Mouse (Mus musculus): ENCODE data around the gene Olfr1324.
"Not testable (repeated sequence)": the region's sequence is repeated elsewhere in the genome, so short reads cannot be mapped to it uniquely, and the experiment has no call there.

The Olfr1324 gene

DNA sequence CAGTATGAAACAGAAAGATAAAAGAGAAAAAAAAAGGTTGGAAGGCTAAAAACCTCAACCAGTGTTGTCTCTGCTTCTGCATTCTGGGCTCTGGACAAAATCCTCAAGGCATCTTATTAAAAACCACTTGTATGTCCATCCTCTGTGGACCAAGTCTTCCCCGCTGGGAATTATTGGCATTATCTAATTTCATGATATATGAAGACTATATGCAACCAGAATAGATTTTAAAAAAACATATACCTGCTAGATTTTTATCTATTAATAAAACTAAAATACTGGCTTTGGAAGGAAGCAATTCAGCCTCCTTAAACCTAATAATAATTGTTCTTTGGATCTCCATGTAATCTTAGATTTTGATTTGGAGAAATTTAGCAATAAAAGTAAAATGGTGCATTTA is at the start of gene Olfr1324:
Gene Olfr1324, minus strand, starts transcription at position 101 of the 400 bp plus-strand sequence.
- no peak for DNase-seq (ENCODE audit: low spot score)

DNA sequence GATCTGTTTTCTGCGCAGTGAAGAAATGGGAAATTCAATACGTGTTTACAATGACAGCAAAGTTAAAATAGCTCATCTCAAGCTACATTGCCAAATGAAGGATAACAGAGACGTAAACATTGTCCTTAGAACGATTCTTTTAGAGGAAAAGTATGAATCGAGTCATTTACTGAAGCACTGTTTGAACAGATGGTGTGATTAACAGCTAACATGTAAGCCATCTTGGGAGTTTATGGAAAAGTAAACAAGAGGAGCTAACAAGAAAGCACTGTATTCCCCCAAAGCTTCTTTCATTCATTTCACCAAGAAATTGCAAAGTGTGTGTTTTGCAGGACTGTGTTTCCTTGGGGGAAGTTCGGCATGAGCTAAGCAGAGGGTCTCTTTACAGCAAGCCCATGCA is 42.0 kb upstream of the Olfr1324 start:
- DNase-seq (ENCODE audit: low spot score), result not testable (repeated sequence)

DNA sequence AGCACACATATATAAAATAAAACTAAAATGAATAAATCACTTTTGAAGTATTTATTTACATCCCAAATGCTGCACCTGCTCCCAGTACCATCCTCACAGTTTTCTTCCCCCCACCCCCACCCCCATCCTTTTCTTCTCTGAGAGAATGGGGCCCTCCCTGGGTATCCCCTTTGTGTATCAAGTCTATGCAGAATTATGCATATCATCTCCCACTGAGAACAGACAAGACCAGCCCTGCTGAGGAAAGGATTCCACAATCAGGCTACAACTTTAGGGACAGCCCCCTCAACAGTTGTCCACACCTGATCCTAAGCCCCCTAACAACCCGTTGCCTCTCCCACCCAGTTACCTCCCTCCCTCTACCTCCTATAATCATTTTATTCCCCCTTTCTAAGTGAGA is 27.8 kb upstream of the Olfr1324 start:
- DNase-seq (ENCODE audit: low spot score), result no peak

DNA sequence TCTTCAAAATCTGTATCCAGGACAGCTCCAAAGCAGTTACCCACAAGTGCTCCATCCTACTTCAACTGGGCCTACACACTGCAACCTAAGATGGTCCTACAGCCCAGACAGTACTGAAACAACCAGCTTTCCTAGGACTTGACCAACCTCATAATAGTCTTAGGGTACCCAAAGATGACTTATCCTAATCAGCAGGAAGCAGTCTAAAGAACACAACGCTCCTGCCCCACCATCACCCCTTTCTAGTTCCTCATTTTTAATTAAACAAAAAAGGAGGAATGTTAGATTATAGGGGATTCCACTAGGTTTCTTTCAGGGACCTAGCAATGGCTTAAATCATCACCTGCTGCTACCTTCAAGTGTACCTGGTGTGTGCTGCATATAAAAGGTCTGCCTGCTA is 15.1 kb upstream of the Olfr1324 start:
- no peak for DNase-seq (ENCODE audit: low spot score)

DNA sequence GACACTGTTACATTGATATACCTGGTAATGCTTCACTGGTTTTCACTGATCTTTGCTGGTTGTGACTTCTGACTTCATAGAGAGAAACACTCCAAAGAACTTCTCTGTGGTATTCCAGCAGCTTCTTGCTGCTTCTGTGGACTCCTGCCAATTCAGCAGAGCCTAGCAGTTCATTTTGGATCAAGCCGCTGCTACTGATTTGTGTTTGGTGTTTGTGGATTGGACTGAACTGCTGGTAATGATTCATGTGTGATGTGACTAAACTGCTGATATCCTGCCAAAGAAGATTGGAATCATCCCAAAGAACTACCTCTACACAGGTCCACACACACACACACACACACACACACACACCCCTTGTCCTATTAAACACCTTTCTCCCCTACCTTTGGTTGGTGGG is 14.4 kb upstream of the Olfr1324 start:
- no peak for DNase-seq (ENCODE audit: low spot score)

DNA sequence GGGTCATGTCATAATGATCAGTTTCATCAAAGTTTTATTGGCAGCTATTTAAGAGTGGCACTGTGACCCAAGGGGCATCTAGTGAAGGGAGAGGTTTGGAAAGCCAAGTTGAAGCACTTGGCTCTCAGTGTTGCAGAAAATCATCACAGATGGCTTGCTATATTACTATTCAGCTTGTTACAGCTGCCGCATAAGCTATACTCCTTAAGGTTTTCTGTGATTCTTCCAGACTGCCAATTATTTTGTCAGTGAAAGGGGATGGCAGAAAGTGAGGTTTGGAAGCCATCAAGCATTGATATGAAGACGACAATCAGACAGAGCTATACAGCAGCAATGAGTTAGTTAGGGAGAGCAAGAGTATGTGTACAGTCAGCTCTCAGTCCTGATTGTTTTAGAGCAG is 4.2 kb upstream of the Olfr1324 start:
- no peak for DNase-seq (ENCODE audit: low spot score)

DNA sequence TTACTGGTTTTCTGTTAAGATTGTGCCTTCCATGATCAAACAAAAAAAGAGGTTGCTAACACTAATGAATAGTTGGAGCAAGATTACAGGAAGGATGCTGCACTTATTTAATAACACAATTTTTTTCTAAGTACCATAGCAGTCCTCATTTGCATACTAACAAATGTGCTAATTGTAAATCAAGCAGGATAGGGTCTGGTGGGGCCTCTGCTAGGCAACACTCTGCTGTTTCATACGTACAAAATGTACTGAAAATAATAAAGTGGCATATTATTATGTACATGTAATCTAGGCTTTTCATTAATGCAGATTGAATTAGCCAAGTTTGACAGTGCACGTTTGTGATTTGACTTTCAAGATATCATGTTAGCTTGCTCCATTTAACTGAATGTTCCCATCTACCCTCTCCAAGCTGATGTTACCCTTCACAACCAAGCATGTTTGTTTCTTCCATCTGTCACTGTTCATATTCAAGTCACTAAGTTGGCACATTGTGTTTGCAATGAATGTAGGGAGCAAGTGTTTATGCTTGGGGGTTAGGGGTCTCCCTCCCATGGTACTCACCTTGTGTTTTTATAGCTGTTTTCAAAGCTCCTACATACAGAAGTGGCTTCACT is 478 bp downstream of the Olfr1324 start:
- DNase-seq (ENCODE audit: low spot score), result no peak

DNA sequence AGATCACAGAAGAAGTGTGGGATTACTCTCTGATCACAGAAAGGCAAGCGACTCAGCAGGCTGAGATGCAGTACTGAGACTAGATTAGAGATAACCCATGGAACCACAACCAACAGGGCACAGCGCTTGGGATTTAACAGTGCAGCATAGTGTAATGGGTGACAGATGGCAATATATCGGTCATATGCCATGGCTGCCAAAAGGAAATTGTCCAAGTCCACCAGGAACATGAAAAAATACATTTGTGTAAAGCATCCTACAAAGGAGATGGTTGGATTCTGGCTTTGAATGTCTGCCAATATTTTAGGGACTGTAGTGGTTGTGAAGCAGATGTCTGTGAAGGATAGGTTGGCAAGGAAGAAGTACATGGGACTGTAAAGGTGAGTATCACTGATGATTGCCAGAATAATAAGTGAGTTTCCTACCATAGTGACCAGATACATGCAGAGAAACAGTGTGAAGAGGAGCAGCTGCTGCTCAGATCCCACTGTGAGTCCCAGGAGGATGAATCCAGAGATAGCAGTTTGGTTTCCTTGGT is 2.3 kb downstream of the Olfr1324 start:
- DNase-seq (ENCODE audit: low spot score), result no peak

DNA sequence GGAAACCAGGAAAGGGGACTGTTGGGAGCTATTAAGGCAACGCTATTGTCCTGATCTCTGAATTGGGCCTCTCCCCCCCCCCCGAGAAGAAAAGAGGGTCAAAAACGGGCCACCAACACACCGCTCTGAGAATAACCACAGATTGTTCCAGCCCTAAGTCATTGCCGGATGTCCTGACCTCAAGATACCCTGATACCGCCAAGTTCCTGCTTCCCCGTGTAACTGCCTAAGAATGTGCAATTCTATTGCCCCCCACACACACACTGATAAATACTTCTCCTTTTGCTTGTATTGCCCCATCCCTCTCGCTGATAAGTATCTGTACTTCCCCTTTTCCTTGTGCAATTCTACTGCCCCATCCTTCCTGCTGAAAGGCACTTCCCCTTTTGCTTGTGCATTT is 17.9 kb downstream of the Olfr1324 start:
- not testable (repeated sequence) for DNase-seq (ENCODE audit: low spot score)

DNA sequence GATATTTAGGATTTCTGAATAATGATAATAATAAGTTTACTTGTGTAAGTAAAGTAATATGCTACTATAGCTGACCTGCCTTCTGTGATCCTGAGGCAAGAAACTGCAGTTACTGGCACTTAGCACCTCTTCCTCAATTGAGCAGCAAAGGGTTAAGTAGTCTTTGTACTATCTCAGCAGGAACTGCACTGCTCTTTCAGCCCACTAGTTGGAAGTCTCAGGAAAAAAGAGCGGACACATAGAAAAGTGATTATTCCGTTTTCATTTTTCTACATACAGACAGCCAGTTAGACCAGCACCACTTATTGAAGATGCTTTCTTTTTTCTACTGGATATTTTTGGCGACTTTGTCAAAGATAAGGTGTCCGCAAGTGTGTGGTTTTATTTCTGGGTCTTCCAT is 37.7 kb downstream of the Olfr1324 start:
- not testable (repeated sequence) for DNase-seq (ENCODE audit: low spot score)

DNA sequence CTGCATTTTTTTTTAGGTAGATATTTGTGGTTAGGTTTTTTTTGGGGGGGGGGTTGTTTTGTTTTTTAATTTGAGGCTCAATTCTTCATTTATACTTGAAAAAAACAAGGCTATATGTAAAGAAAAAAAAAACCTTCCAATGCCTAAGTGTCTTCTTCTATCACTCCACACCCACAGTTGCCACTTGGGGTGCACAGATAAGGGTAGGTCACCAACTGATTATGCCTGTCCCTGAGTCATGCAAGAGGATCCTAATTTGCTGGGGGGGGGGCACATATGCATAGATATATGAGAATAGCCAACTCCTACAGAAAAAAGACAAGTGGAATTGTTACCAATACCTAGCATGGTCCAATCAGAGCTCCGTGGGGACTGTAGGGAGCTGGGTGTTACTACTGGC is 53.3 kb downstream of the Olfr1324 start:
- DNase-seq (ENCODE audit: low spot score), result no peak

Measured in ovary, postnatal 10 days (tissue).